ENCODE assay signal across 7 mouse cellular contexts in the genomic region with DNA sequence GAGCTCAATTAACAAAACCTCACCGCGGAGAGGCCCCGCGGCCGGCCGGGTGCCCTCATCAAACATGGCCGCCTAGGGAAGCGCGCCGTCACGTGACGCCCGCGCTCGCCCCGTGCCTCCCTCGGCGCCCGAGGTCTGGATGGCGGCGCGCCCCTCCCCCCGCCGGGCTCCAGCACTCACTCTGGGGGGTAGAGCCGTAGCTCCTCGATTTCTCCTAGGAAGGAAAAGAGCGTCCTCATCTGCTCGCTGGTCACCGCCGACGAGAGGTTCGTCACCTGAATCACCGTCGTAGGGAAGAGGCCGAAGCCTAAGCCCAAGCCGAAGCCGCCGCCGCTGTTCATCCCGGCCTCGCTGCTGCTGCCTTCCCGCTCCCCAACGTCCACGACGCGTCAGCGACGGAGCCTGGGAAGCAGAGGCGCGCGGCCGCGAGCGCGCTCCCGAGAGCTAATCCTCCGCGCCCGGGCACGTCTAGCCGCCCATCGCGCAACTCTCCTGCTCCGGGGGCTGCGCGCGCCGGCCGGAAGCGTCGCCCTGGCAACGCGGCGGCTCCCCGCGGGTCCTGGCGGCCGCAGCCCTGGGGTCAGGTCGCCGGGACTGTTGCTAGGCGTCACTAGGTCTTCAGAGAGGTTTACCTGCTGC. TPM values are rescaled to one million over a fixed set of nuclear protein-coding genes. Genes with fewer than 3 reads are reported as not detected.
DNase-seq lines count a peak whose midpoint lies in the region; ATAC-seq lines count a peak whose summit lies in the region.

A gene (minus strand): TSS at position 490 of the 639 bp plus-strand sequence.

- H3K9me3 ChIP-seq in embryonic facial prominence, embryonic 11.5 days (replicated peaks; ENCODE audit: control insufficient read depth, low read length) = no peaks in the 10 kb centered on the region
- no peaks in the 10 kb centered on the region for H3K9me3 ChIP-seq in limb, embryonic 11.5 days (ENCODE audit: control insufficient read depth, low read length)
- H3K9me3 ChIP-seq in midbrain, embryonic 14.5 days (ENCODE audit: control insufficient read depth, low read length) = no peaks in the 10 kb centered on the region

- H3K4me3 ChIP-seq in embryonic facial prominence, embryonic 11.5 days (ENCODE audit: low read depth, low read length) = peak within 1 kb of the TSS; percentile 76
- peak within 1 kb of the TSS; percentile 73 for H3K4me3 ChIP-seq in limb, embryonic 11.5 days (ENCODE audit: low read depth, low read length)
- H3K4me3 ChIP-seq in midbrain, embryonic 14.5 days (replicated peaks; ENCODE audit: low read depth, low read length) = peak within 1 kb of the TSS; percentile 69

- H3K36me3 ChIP-seq in embryonic facial prominence, embryonic 11.5 days (replicated peaks; ENCODE audit: control insufficient read depth, insufficient read depth, low read depth, low read length) = no peaks in the 10 kb centered on the region
- H3K36me3 ChIP-seq in limb, embryonic 11.5 days (ENCODE audit: control insufficient read depth, insufficient read depth, low read length) = no peaks in the 10 kb centered on the region
- H3K36me3 ChIP-seq in midbrain, embryonic 14.5 days (ENCODE audit: control insufficient read depth, insufficient read depth, low read length) = no peaks in the 10 kb centered on the region; the same call in 1 of the 2 replicates

- DNase-seq in adrenal gland, postnatal 14 days = peak; percentile 95
- DNase-seq in embryonic facial prominence, embryonic 11.5 days (ENCODE audit: low spot score) = peak; percentile 97
- DNase-seq in heart, adult 11 months = peak; percentile 99
- peak; percentile 95 for DNase-seq in kidney, adult 18-20 months
- DNase-seq in limb, embryonic 11.5 days (ENCODE audit: low spot score) = peak; percentile 98
- DNase-seq in midbrain, embryonic 14.5 days = peak; percentile 99
- peak; percentile 77 to 88 for DNase-seq in spleen, adult 18-20 months

- no peaks in the 10 kb centered on the region for H3K4me1 ChIP-seq in embryonic facial prominence, embryonic 11.5 days (ENCODE audit: control insufficient read depth, insufficient read depth, low read length)
- peaks cover 7% of the 10 kb centered on the region for H3K4me1 ChIP-seq in limb, embryonic 11.5 days (ENCODE audit: control insufficient read depth, insufficient read depth, low read length)
- peaks cover 22% of the 10 kb centered on the region for H3K4me1 ChIP-seq in midbrain, embryonic 14.5 days (ENCODE audit: control insufficient read depth, insufficient read depth, low read length)

- WGBS in embryonic facial prominence, embryonic 11.5 days = under 1% methylated on average over 80 of the region's 81 CpGs
- under 1% methylated on average over 73 of the region's 81 CpGs for WGBS in limb, embryonic 11.5 days
- under 1% methylated on average over 81 of the region's 81 CpGs for WGBS in midbrain, embryonic 14.5 days

- ATAC-seq in embryonic facial prominence, embryonic 11.5 days (replicated peaks; ENCODE audit: insufficient number of reproducible peaks, low FRiP score, low TSS enrichment, low read depth) = peak; percentile 94
- peak; percentile 97 for ATAC-seq in limb, embryonic 11.5 days (ENCODE audit: insufficient number of reproducible peaks, low FRiP score, low TSS enrichment, low read depth)
- ATAC-seq in midbrain, embryonic 14.5 days (ENCODE audit: low FRiP score, low TSS enrichment) = peak; percentile 96

- peak within 1 kb of the TSS; percentile 96 for H3K27ac ChIP-seq in embryonic facial prominence, embryonic 11.5 days (replicated peaks; ENCODE audit: low read depth, low read length)
- H3K27ac ChIP-seq in limb, embryonic 11.5 days (replicated peaks; ENCODE audit: low read depth, low read length) = peak within 1 kb of the TSS; percentile 94
- H3K27ac ChIP-seq in midbrain, embryonic 14.5 days (replicated peaks; ENCODE audit: low read depth, low read length) = peak within 1 kb of the TSS; percentile 98

- H3K9ac ChIP-seq in embryonic facial prominence, embryonic 11.5 days (replicated peaks; ENCODE audit: low read length) = peak within 1 kb of the TSS; percentile 94
- H3K9ac ChIP-seq in limb, embryonic 11.5 days (ENCODE audit: low read length) = peak within 1 kb of the TSS; percentile 93
- H3K9ac ChIP-seq in midbrain, embryonic 14.5 days (replicated peaks; ENCODE audit: low read length) = peak within 1 kb of the TSS; percentile 74

- peak within 1 kb of the TSS; percentile 52 for H3K4me2 ChIP-seq in embryonic facial prominence, embryonic 11.5 days (ENCODE audit: low read depth, low read length)
- peak within 1 kb of the TSS; percentile 55 for H3K4me2 ChIP-seq in limb, embryonic 11.5 days (ENCODE audit: low read depth, severe bottlenecking)
- H3K4me2 ChIP-seq in midbrain, embryonic 14.5 days (ENCODE audit: low read length) = peak within 1 kb of the TSS; percentile 71

- H3K27me3 ChIP-seq in embryonic facial prominence, embryonic 11.5 days (ENCODE audit: control insufficient read depth, insufficient read depth, low read length) = no peaks in the 10 kb centered on the region
- H3K27me3 ChIP-seq in limb, embryonic 11.5 days (ENCODE audit: control insufficient read depth, insufficient read depth, low read length) = no peaks in the 10 kb centered on the region
- no peaks in the 10 kb centered on the region for H3K27me3 ChIP-seq in midbrain, embryonic 14.5 days (ENCODE audit: control insufficient read depth, insufficient read depth, low read length)

RNA-seq across cellular contexts. Expression of the gene that starts here (rescaled TPM):
- total RNA-seq in adrenal gland, postnatal 14 days (2021) = 62.1 and 77.2 TPM in 2 replicates
- 94.1 and 102 TPM in 2 replicates for polyA plus RNA-seq in embryonic facial prominence, embryonic 11.5 days (2014; fragmentation: Nextera tagmentation; extraction: Ambion mirVana)
- 115 and 117 TPM in 2 replicates for polyA plus RNA-seq in limb, embryonic 11.5 days (2014; fragmentation: Nextera tagmentation; extraction: Ambion mirVana)
- 85.6 and 89.9 TPM in 2 replicates for polyA plus RNA-seq in midbrain, embryonic 14.5 days (2014; fragmentation: Nextera tagmentation; extraction: Ambion mirVana)

Comparison
In these comparisons a context has a peak if more than half of its experiments do, and no peak if none do; other contexts are left out.
1. Peak in every context shown above with its lines: DNase-seq, ATAC-seq, H3K4me3 ChIP-seq and H3K27ac ChIP-seq.